Mouse (Mus musculus) ZHBTc4 (cell line): ENCODE data around the gene Shmt2.

ENCODE experiments used
- DNase-seq: peaks from one replicate; pipeline ENCODE4 v3.0.0-alpha.2; 2011; ENCODE audit warnings: low read depth, low spot score

Gene Shmt2

GRCm38 (mm10) chr10:127477301-127477700 is 44.9 kb downstream of the Shmt2 start:
- no peak for DNase-seq

DNA sequence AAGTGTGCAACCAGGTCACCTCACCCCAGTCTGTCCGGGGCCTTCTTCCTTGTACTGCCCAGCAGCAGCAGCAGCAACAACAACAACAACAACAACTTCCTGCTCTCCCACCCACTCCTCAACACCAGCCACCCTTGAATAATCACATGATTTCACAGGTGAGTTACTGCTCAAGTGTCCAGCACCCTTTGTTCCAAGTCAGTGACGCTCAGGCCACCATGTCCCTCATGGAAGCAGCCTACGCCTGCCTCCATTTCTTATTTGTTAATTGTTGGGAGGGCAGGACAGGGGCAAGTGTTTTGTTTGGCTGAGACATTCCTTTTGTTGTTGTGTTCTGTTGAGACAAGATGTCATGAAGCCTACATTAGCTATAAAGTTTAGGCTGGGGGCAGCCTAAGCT is 45.7 kb downstream of the Shmt2 start:
- no peak for DNase-seq

DNA sequence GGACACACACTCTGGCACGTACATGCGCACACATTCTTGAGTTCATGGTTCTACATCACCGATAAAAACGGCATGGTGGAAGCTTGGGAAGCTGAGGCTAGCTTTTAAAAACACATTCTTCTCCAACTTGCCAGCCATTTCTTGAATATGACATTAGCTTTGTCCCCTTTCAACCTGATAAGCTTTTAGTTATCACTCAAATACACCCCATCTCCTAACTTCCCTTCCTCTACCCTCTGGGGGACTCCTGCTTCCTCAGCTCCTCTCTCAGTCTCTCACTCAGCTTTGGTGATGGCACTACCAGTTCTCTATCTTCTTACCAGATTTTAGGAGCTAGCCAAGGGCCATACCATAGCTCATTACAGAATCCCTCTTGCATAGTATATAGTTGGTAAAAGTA is 47.1 kb downstream of the Shmt2 start:
- DNase-seq, result no peak

- DNase-seq, result no peak
Measured at GRCm38 (mm10) chr10:127472722-127473121, 49.5 kb downstream of the Shmt2 start.

DNA sequence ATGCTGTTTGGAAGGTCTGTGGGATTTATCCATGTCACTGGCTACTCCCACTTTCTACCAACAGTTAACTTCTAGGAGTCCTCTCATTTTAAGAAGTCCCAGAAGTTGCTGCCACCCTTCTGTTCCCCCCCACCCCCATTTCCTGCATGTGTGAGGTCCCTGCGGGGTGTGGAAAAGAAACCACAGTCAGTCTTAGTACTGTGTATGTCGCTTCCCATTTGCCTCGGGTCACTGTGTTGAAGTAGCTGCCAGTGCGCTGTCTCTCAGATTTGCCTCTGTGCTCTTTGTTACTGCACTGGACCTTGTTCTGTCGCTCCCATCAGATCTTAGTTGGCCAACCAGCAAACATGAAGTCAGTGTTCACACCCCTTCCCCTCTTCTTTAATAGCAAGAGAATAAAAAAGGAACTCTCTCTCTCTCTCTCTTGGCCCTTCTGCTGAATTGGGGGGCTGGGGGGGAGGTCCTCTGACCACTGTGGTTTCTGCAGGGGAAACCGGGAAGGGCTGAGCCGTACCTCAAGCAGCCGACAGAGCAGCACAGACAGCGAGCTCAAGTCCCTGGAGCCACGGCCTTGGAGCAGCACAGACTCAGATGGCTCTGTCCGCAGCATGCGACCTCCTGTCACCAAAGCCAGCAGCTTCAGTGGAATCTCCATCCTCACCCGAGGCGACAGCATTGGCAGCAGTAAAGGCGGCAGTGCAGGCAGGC is 50.8 kb downstream of the Shmt2 start:
- DNase-seq, result no peak
